Mouse (Mus musculus): ENCODE measurements around the gene Vps36.

The Vps36 gene

DNA sequence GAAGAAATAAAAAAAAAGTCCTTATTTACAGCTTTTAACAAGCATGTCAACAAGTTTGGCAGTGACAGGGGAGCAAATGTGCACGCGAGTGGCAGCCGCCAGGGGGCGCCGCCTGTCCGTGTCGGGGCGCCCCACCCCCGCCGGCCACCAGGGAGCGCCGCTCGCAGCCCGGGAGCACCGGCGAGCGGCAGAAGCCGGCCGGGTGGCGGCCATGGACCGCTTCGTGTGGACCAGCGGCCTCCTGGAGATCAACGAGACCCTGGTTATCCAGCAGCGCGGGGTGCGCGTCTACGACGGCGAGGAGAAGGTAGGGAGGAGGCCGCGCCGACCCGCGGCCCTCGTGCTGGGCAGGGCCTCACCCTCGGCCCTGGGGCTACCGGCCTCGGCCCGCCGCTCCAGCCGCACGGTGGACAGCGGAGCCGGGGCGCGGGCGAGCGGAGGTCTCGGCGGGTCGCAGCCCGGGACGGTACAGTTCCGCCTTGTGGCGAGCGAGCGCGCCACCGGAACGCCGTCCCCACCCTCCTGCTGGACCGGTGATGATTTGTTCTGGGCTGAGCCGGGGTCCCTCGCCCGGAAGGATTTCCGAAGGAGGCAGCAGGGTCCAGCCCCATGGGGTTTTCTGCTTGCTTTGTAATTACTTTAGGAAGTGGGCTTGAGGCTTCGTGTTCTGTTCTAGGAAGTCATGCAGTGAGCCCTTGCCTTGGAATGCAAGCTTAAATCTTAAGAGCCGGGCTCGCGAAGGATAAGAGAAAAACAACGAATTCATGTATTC is at the start of gene Vps36:
TSS of gene Vps36 (plus strand) at position 150 of the 772 bp plus-strand sequence.
- DNase-seq (ENCODE audit: low spot score): peak; percentile 86

DNA sequence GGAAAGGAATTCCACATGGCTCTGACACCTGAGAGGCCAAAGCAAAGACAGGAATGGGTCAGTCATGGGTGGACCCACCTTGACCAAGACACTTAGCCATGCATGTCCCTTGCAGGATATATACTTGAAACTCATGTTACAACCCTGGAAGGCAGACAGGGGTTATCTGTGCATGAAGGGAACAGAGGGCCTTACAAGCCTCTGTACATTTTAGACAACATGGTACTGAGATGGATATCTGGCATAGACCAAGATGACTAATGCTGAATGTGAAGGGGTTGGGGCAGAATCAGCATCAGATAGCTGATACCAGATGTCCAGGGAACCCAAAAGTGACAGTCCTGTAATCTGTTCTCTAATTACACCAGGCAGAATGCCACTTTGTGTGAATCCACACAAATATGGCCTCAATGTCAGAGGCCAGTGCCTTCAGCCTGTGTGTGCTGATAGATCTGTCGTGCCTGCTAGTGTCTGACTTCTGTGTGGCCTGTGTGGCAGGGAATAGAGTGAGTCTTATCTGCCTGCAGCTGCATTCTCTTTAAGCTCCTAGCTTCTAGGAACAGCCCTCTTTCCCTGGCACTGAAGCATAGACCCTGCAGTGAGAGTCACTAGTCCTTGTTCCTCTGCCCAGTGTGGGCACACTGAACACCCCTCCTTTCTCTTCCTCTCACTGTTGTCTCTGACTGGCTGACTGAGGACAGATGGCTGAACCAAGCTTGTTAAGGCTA is 48.7 kb upstream of the Vps36 start:
- no peak for DNase-seq (ENCODE audit: low spot score)

DNA sequence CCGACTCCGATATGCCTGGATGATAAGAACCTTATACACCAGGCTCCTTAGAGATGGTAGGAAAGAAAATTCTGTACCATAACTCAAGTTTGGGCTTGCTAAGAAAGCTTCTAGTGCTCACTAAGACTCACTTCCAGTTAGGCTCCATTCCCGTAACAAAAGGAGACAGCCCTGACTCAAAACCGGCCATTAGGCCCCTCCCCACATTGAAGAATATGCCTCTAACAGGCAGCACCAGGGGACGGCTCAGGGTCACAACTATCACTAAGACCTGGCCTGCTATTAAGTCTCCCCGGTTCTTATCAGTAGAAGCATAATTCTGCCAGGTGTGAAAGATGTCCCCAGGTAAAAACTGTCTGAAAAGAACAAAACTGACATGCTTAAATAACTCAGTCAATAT is 46.8 kb upstream of the Vps36 start:
- no peak for DNase-seq (ENCODE audit: low spot score)

DNA sequence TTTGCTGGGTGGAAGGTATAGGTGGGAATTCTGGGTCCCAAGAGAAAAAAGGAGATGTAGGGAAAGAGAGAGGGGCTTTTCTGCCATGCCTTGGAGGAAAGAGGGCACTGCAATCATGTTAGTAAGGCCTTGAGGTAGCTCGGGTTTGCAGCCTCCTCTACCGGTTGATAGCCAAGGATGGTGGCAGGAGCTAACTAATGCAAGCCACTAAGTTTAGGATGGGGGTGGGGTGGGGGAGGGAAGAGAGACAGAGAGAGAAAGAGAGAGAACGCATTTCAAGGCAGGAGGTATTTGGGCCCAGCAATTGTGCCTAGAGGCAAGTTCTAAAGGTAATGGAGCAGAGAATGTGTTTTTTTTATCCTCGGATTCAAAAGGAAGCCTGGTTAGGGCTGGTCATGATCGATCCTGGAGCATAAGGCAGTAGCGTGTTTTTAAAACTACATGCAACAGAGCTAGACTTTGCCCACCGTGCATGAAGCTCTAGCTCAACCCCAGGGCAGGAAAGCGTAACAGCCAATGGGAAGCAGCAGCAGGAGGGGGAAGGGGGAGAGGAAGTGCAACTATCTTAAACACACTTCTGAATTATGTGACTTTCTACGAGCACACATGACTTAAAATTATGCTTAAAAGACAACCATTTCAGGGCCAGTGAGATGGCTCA is 44.8 kb upstream of the Vps36 start:
- DNase-seq (ENCODE audit: low spot score): no peak

DNA sequence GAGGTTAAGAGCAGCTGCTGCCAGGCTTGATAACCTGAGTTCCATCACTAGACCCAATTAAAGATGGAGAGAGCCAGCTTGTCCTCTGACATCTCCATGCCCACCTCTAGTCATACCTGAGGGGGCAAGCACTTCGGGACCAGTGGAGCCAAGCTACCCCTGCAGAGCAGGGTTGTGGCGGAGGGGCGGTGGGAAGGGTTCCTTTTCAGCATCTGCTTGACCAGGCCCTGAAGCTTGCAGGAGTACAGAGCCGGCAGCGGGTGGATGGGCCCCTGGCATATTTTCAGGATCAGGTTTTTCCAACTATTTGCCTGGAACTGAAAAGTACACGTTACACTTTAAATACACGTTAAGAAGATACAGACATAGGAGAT is 44.3 kb upstream of the Vps36 start:
- no peak for DNase-seq (ENCODE audit: low spot score)

DNA sequence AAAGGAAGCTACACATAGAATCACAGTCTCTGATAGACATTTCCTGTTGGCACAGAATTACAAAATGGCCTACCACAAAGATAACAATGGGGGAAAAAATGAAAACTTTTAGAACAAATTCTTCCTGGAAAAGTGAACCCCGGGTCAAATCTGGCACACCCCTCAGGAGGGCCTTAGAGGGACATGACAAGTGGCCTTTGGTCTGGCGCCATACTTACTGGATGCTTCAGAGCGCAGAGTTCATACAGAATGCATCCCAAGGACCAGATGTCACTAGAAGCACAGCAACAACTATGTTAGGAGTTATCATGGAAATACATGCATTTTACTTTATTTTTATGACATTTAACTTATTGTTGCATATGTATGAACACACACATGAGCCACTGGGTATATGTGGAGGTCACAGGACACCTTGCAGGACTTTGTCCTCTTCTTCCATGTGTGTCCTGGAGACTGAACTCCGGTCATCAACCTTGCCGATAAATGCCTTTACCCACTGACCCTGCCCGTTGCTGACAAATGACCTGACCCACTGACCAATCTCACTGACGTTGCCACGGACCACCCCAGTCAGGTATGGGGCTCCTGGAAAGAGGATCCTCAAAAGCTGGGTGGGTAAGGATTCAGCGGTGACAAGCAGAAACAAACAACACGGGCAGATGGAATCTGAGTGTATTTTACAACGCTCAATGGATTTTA is 42.8 kb upstream of the Vps36 start:
- DNase-seq (ENCODE audit: low spot score): no peak

DNA sequence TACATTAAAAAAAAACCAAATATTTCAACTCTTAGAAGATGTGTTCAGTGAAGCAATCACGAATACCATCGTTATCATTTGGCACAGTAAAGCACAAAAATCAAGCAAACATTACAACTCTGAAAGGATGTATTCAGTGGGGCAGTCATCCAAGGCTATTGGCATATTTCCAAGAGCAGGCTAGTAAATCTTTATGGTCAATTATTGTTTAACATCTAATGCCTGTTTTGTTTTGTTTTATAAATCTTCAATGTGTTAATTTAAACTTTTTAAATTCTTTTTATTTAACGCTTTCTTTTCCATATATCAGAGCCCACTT is 42.3 kb upstream of the Vps36 start:
- no peak for DNase-seq (ENCODE audit: low spot score)

DNA sequence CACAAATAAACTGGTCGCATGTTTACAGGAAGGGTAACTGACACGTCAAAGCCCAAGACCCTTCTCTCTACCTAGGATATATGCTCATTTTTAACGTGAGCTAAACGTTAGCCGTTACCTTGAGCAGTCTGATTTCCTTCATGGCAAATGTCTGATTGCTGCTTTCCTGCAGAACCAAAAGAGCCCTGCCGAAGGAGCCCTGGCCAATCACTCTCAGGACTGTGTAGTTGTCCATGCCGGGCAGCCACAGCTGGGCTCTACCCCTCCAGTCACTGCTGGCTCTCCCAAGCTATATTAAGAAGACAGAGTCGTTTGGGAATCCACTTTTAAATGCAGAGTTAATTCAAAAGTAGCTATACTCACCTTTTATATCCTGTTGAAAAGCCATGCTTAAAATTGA is 30.4 kb upstream of the Vps36 start:
- no peak for DNase-seq (ENCODE audit: low spot score)

DNA sequence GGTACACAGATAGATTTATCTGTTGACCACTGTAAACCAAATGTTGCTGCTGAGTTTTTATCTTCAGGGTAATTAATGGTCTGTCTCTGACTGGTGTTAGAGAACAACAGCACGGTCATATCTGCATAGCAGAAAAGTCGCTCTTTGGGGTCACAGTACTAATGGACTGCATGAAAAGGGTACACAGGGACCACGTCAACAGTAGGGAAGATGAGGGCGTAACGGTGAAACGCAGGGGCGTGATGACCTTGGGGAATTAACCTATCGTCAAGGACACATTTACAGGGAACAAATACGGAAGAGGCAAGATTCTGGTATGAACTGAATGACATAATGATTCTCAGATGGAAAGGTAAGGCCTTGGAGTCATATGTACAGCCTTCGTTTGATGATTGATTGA is 28.2 kb upstream of the Vps36 start:
- no peak for DNase-seq (ENCODE audit: low spot score)

DNA sequence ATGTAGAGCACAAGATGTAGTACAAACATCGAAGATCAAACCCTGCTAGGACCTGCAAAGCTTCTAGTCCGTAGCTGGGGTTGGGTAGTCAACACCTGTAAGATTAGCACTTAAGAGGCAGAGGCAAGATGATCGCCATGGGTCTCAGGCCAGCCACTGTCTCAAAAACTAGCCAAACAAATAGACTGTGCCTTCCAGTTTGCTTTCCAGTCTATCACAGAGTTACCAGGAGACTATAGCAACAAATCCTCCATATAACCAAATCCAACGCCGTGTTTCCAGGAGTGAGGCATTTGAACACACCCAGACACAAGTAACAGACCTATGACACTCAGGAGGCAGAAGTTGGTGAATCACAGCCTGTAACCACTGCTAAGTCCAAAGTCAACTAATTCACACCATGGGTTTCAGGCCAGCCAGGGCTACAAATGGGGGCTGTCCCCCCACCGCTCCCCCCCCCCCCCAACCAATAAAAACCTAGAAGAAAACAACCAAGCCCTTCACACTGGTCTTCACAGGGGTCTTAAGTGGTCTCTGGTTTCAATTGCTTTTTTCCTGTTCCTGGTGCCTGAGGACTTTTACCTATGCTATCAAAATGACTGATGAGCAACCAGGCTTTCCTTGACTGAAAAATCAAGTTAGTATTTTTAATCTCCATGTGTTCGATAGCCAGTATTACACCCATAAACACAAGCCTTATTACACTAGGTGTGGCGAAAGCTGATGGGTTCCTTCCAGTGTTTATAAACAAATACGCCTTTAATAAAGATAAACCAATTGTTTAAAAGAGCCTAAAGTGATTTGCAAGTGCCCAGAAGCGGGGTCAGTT is 27.1 kb upstream of the Vps36 start:
- DNase-seq (ENCODE audit: low spot score): no peak

DNA sequence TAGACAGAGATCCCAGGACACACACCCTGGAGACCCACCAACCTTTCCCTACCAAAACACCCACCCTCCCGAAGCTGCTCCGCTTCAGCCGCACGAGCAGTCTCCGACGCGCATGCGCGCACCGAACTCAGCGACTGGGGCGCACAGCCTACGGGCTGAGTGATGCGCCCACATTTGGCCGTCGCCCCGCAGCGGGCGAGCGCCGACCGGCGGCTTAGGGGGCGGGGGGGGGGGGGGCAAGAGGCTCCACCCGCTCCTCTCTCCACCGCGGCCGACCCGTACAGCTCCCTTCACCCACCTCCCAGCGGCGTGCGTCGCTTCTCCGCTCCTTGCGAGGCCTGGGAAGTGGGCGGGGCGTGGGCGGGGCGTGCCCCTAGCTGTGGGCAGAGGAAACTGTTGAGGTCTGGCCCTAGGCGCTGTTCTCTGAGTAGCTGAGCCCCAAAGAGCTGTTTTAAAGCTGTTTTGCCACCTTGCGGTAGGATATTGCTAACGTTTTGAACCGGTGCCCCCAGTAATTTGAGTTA is 26.5 kb upstream of the Vps36 start, which contains the start of gene Nek3:
TSS of gene Nek3 (minus strand) at position 356 of the 524 bp plus-strand sequence.
- DNase-seq (ENCODE audit: low spot score): peak; percentile 83

DNA sequence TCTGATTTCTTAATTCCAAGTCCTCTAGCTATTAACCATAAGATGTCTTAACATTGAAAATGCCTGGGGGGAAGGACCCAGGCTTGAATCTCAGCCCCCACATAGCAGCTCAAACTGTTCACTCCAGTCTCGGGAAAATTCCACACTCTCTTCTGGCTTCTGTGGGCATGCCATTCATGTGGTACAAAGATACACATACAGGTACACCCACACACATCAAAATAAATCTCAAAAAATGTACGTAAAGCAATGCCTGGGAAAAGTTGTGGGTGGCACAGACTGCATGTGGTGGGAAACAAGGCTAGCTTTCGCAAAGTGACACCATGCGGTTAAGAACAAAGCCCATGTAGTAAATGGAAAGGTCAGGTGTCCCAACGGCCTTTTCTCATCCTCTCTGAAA is 23.4 kb upstream of the Vps36 start:
- no peak for DNase-seq (ENCODE audit: low spot score)

DNA sequence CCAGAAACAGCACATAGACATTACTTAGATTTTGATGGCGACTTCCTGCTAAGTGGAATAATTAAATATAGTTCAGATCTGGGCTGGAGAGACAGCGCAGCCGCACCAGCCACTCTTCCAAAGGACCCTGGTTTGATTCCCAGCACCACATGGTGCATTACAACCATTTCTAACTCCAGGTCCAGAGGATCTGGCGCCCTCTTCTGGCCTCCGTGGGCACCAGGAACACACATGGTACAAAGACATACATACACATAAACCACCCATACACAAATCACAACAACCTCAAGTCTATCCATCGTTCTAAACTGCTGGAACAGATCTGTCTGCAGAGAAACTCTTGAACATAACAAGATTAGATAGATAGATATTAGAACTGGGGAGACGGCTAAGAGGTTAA is 16.6 kb upstream of the Vps36 start:
- DNase-seq (ENCODE audit: low spot score): no peak

DNA sequence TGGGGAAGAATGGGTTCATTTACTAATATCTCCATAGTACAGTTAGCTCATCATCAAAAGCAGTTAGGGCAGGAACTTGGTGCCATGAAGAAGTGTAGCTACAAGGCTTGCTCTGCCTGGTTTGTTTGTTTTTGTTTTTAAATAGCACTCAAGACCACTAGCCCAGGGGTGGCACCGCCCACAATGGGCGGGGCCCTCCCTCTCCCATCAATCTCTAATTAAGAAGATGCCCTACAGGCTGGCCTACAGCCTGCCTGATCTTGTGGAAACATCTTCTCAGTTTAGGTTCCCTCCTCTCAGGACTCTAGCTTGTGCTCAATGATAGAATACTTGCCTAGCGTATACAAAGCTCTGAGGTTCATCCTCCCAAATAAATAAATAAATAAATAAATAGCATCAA is 7.7 kb upstream of the Vps36 start:
- DNase-seq (ENCODE audit: low spot score): no peak

DNA sequence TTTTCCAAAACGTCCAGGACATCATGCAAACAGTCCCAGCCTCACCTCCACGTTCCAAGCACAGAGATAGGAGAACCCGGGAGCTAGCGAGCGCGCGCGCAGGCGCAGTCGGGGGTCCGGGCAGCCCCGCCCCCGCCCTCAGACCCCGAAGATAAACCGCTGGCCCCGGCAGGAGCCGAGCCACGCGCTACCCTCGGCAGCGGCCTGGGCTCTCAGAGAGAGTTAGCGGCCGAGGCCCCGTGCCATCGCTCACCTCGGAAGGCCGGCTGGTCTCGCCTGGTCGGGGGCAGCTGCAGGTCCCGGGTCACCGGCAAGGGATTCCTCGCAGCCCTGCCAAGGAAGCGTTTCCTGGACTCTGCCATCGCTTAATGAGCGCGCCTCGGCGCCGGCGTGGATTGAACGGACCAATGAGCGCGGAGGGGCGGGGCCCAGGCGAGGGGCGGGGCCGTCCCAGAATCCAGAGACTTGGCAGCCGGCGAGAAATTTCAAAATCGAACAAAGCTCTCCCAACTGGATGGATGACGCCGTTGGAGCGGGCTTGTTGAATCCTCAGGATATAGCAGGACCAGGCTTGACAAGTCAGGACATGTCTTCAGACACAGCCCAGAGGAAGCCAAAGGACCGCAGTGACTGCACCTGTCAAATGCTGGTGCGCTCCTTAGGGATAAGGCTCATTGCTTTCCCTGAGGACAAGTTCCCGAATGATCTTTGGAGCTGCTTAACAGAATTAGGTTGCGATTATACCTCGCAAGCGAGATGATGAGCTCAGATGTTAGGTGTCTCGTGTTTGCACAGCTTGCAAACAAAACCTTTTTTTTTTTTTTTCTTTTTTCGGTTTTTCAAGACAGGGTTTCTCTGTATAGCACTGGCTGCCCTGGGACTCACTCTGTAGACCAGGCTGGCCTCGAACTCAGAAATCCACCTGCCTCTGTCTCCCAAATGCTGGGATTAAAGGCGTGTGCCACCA is 6.9 kb upstream of the Vps36 start, which contains the start of gene Ckap2:
TSS of gene Ckap2 (minus strand) at position 389 of the 967 bp plus-strand sequence.
- peak; percentile 86 for DNase-seq (ENCODE audit: low spot score)

DNA sequence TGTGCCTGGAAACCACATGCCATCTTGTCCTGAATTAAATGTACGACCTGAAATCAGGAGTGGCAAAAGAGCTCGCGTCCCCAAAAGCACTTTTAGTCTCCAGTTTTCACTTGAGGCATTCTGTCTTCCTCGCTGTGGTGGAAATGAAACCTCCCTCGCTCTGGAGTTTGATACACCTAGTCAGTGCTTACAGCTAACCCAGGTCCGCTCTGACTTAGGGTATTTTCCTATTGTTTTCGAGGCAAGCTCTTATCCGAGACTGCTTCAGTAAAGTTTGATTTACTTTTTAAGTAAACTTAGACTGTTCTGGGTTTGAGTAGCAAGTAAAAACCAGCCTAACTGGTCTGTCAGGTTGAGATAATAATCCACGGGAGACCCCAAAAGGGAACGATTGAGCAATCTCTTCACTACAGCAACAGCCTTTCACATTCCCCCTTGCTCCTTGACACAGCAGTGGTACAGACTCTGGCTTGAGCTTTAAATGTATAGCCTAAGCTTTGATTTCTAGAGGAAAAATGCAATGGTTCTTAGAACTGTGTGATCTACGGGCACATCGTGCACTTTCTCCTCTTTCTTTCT is 912 bp downstream of the Vps36 start:
- peak; percentile 60 for DNase-seq (ENCODE audit: low spot score)

DNA sequence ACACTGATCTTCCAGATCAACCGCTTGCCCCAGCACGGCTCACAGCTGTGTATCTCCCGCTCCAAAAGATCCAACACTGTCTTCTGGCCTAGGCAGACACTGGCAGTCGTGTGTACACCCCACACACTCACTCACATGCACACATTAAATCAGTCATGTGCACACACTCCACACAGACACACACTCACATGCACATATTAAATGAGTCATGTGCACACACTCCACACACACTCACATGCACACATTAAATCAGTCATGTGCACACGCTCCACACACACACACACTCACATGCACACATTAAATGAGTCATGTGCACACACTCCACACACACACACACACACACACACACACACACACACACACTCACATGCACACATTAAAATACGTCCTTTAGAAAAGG is 5.3 kb downstream of the Vps36 start:
- no peak for DNase-seq (ENCODE audit: low spot score)

DNA sequence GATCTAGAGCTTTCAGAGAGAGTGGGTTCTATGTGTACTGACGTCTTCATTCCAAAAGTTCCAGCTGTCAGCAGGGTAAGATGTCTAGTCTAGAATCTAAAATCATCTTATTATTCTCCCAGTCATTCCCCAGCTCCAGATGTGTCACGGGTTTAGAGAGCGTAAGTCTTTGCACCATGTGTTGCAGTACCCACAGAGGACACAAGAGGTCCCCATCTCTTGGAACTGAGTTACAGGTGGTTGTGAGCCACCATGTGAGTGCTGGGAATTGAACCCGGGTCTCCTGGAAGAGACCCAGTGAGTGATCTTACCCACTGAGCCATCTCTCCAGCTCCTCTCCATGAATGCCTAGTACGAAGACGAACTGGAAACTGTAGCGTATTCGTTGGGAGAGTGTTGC is 6.9 kb downstream of the Vps36 start:
- no peak for DNase-seq (ENCODE audit: low spot score)

DNA sequence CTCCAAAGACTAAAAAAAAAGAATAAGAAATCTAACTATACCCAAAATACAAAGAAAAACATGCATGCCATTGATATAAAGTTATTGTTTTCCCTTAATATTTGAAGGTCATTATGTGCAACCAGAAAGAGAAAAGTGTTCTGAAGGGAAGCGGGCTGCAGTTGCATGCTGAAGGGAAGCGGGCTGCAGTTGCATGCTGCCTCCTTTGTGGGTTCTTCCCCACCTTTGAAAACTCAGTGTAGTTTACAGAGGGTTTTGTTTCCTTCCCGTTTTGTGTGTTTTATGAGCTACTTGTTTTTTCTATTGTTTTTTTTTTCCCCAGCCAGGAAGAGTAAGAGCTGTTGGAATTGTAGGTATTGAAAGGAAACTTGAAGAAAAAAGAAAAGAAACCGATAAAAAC is 14.9 kb downstream of the Vps36 start:
- DNase-seq (ENCODE audit: low spot score): no peak

DNA sequence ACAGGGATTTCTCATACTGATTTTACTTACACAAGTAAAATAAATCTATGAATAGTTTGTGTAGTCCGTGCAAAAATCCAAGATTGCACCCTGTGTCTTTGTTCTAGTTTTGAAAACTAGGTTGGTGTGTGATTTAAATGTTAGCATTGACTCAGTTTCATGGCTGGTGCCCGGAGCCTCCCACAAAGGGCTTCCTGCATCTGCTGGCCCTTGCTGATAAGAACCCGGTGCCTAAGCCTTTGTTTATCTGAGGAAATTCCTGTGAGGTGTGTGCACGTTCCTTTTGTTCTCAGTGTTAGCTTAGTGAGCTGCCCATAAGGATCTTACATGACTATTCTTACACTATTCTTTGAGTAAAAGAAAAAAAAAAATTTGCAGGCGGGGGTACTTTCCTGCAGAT is 16.4 kb downstream of the Vps36 start:
- peak; percentile 73 for DNase-seq (ENCODE audit: low spot score)

Data from lung, postnatal 25 days (tissue).